Mouse (Mus musculus): ENCODE measurements at regions not wholly inside any gene's neighbourhood (a gene's known extent, or its start where the extent isn't known, plus 50 kb on each side); places are given as distances from the start of the nearest gene placed in this dataset.

GRCm38 (mm10) chr8:89680937-89681336, 637.0 kb upstream of the Sall1 start:
- TF ChIP-seq CTCF (IDR thresholded peaks at IDR 0.05; ENCODE audit: low read depth): no peak
- no peak for TF ChIP-seq EP300 (IDR thresholded peaks at IDR 0.05; ENCODE audit: low read depth)

Data from heart, postnatal 0 days (tissue).